Mouse (Mus musculus) ES-CJ7 (cell line): ENCODE data around the gene Erich3.

Experiments used
- DNase-seq: peaks from one replicate; pipeline ENCODE4 v3.0.0; 2011; ENCODE audit warnings: low read depth, low spot score

The Erich3 gene

GRCm38 (mm10) chr3:154673326-154673725, 9.7 kb downstream of the Erich3 start:
- no peak for DNase-seq

DNA sequence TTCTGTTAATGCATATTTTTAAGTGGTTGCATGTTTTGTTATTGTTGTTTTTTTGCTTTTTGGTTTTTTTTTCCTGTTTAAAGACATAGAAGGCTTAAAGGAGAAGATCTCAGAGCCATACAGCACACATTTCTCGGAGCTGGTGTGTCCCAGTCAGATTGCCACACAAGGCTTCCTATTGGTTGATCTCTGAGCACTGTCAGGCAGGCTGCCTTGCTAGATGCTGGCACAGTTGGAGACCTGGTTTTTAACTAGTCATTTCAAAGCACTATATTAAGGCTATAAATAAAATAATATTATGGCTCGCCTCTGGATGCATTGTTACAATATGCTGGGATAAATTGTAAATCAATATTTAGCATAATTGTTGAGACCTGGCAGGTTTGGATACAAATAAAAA, 18.9 kb downstream of the Erich3 start:
- DNase-seq, result no peak

GRCm38 (mm10) chr3:154683667-154684066, 20.0 kb downstream of the Erich3 start:
- no peak for DNase-seq

GRCm38 (mm10) chr3:154690260-154690659, 26.6 kb downstream of the Erich3 start:
- DNase-seq, result no peak

DNA sequence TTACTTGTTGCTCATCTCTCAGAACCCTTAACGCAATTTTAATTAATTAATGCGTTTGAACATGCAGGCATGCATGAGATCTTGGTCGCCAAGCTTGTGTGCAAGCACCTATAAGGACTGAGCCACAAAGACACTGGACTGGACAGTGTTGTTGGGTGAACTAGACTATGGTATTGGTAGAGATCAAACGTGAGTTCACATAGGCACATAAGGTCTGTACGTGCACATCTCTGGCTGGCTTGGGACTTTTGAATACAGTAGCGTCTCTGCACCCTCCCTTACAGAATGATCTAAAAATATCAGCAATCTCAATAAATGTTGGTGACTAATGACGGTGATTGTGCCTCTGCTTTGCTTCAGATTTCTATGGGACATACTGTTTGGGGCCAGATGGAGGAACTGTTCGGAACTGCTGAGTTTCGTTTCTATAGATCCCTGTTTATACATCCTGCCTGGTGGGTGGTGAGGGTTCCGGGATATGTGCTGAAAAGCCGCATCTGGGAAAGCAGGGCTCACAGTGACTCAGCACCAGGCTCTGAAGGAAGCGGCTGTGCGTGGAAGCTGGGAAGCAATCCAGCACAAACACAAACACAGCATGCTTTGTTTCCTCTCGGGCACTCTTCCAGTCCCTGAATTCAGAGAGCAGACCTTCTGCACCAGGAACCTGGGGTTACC, 28.4 kb downstream of the Erich3 start:
- DNase-seq, result no peak

DNA sequence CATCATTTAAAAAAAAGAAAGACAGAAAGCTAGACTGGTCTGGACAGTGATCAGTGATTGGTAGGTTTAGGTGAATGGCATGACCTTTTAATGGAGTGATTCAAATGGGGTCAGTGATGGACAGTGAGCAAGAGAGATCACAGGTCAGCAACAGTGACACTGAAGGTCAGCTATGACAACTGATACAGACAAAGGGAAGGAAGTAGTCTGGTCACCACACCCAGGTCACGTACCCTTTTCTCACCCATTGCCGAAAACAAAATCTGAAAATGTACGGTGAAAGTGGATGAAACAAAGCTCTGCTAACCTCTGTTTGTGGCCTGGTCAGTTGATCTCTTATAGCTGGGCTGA, 28.9 kb downstream of the Erich3 start:
- no peak for DNase-seq

DNA sequence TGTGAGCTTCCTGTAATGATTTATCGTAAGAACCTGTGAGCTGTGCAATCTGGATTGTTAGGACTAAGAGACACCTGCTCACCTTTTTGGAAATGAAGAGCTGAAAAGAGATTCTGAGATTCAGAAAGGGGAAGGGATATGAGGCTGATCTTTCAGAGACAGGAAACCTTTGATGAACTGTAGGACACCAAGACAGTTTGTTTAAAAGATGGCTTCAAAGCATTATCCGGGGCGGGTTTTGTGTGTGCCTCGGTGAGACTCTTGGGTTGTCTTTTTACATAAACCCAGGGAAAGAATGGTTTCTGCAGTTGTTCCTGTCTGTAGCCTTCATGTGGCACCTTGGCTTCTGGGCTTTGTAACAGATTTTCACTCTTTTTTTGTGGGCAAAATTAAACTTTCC, 30.2 kb downstream of the Erich3 start:
- DNase-seq, result no peak

DNA sequence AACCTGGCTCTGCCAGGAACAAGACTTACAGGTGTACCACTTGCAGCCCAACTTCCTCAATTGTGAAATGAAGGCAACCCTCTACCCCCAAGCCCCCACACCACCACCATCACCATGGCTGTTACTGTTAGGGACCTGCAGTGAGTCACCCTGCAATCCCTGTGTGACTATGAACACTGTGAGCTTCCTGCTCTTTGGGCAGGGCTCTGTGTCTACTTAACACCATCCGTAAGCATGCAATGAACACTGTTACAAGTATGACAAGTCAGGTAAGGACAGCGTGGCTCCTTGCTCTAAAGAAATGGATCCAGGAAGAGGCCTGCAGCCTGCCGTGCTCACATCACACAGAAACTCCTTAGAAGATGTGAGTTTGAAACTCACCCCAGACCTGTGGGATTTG, 33.0 kb downstream of the Erich3 start:
- DNase-seq, result no peak

DNA sequence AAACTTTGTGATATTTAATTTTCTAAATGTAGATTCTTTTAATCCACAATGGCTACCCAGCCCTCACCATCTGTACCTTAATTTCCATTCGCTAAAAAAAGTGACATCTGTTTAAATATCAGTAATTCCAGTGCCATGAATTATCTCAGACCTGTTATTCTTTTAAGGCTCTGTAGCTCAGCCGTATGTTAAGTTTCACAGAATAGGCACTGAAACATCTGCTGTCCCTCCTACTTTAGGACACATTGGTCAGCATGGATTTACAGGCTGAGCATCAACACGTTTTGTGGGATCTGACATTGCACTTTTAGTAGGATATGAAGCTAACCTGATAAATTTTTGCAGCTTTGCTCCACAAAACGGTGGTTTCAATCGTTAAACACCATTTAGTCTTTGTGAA, 35.2 kb downstream of the Erich3 start:
- DNase-seq, result no peak

DNA sequence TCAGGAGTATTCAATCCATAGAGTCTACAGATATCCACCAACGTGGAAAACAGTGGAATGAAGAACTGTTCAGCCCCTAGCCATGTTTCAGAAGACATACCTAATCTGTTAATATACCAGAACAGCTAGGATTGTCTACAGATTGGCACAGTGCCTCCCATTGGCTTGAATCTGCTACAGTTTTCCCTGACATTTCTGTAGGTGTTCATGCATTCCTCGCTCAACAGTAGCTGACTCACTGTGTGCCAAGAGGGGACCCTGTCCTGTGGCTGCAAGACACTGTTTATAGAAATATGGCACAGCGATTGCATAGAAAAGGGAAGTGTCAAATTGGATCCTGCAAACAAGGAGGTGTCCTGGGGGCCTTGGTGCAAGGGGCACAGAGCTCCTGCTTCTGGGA, 36.6 kb downstream of the Erich3 start:
- DNase-seq, result no peak

- no peak for DNase-seq
Measured at GRCm38 (mm10) chr3:154700735-154701134, 37.1 kb downstream of the Erich3 start.

- no peak for DNase-seq
Measured at GRCm38 (mm10) chr3:154704755-154705154, 41.1 kb downstream of the Erich3 start.

DNA sequence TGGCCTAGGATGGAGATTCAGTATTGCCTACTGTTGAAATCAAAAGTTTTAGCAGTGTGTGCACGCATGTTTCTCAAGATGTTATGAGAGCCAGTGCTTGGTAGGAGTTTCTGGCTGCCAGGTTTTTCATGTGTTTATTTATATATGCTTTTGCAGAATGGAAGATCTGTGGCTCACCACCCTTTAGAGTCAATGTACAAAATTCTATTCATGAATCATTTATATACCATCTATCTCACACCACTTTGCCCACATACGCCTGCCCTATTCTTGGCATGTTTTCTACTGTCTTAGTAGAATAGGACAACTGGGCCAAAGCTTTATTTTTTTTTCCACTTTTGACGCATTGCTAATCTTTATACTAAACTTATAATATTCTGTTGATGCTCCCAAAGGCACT, 44.5 kb downstream of the Erich3 start:
- no peak for DNase-seq

DNA sequence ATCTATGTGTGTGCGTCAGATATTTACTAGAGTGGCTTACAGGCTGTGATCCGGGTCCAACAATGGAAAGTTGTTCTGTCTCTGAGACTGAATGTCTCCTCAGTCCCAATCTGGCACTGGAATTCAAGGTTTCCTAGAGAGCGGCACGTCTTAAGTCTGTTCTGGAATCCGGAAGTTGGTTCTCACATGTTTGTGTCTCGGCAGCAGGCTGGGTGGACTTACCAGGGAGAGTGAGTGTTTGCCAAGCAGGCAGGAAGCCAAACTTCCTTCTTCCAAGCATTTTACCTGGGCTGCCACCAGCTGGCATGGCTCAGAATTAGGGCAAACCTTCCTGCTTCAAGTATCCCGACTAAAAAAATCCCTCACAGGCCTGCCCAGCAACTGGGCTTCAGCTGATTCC, 59.5 kb downstream of the Erich3 start:
- no peak for DNase-seq

- no peak for DNase-seq
Measured at GRCm38 (mm10) chr3:154731431-154731830, 67.8 kb downstream of the Erich3 start.

DNA sequence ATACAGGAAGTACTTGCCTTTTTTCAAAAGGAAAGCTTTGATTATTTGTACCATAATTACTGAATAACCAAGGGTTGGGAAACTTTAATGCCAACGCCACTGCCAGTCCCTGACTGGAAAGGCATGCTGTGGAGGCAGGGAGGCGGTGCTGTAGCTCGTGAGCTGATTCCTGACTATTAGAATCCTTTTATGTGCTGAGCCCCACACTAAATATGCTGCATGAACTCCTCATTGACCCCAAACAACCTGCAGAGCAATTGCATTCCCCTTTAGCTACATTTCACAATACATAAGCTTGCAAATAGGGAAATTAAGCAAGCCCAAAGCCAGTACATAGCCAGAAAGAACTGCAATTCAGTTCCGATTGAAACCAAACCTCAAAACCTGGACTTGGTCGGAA, 77.8 kb downstream of the Erich3 start:
- no peak for DNase-seq

GRCm38 (mm10) chr3:154742927-154743326, 79.3 kb downstream of the Erich3 start:
- DNase-seq, result no peak

GRCm38 (mm10) chr3:154744317-154744716, 80.7 kb downstream of the Erich3 start:
- no peak for DNase-seq

- DNase-seq, result no peak
Measured at GRCm38 (mm10) chr3:154754505-154754904, 90.8 kb downstream of the Erich3 start.

DNA sequence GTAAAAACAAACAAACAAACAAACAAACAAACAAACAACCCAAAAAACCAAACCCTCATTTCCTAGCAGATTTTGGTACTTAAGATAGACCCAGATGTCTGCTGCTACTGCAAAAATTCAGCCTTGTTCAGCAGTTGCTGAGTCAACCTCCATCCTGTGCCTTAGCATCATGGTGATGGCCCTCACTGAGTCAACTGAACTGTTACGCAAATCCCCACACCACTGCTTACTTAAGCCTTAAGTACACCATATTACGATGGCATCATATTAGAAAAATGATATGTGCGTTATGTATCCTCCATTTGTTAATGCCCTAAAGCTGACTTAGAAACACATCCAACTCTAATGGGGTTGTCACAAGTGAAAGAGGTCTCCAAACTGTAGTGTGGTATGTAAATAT, 91.6 kb downstream of the Erich3 start:
- no peak for DNase-seq

DNA sequence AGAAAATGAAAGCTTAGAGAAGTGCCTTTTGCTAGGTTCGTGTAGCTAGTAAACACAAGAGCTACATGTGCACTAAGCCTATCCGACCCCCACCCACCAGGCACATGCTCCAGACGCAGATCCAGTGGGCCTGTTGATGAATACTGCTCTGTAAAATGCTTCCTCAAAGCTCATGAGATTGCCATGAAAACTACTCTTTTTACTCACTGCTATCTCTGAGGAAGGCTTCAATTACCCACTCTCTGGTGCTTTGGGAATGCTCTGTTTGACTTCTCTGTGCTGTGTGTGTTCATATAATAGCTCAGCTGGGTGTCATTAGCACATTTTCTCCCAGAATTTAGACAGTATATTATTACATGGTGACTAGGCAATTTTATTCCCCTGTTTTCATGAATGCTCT, 94.4 kb downstream of the Erich3 start:
- no peak for DNase-seq

GRCm38 (mm10) chr3:154761108-154761507, 97.4 kb downstream of the Erich3 start:
- no peak for DNase-seq

DNA sequence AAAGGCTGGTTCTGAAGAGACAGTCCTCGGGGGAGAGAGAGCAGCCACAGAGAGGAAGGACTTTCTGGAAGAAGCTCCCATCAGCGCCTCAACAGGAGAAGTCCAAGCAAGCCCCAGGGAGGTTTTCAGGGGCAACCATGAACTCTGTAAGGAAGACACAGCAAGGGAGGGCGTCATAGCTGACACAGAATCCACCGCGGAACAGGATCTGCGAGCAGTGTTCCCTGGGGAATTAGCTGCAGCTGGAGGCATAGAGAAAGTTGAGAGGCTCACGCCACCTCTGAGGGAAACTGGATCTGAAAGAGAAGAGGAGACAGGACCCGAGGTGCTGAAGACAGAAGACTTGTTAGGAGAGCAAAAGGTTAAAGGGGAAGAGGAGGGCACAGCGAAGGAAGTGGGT, 99.7 kb downstream of the Erich3 start:
- no peak for DNase-seq

GRCm38 (mm10) chr3:154764115-154764514, 100.5 kb downstream of the Erich3 start:
- DNase-seq, result no peak
